Mouse (Mus musculus) thymus, adult 2 months (tissue): Measurements from ENCODE around the gene Sox10.

Experiments
- CTCF ChIP-seq: fragments of 200-500 bp; IDR thresholded peaks from 2 replicates; pipeline ENCODE4 v1.5.1; 2012; ENCODE audit warnings: mild to moderate bottlenecking, control low read depth, low read length, moderate library complexity, borderline replicate concordance; ENCODE audit not compliant: control insufficient read depth, poor library complexity, insufficient read depth; ENCODE audit errors: extremely low read depth
- POLR2A ChIP-seq: fragments of 200-500 bp; IDR thresholded peaks from 2 replicates; pipeline ENCODE4 v1.6.1; 2012; ENCODE audit warnings: mild to moderate bottlenecking, low read length, control low read depth, moderate library complexity; ENCODE audit not compliant: control insufficient read depth, poor library complexity, insufficient read depth; ENCODE audit errors: extremely low read depth

- no peak for TF ChIP-seq POLR2A
- no peak for TF ChIP-seq CTCF
Observed at GRCm38 (mm10) chr15:79199390-79199976, 34.4 kb upstream of the Sox10 start.
